Mouse (Mus musculus): ENCODE measurements at regions not wholly inside any gene's neighbourhood (a gene's known extent, or its start where the extent isn't known, plus 50 kb on each side); places are given as distances from the start of the nearest gene placed in this dataset.

GRCm38 (mm10) chr13:30085446-30085845, 50.8 kb upstream of the Mboat1 start:
- peak in 1 of 2 experiments; percentile 5 for DNase-seq (ENCODE audit: low spot score in 2 of 2)

- DNase-seq (ENCODE audit: low spot score in 2 of 2) = peak; percentile 75 to 90
Measured at GRCm38 (mm10) chr13:30085005-30085404, 51.3 kb upstream of the Mboat1 start.

GRCm38 (mm10) chr13:30084386-30084785, 51.9 kb upstream of the Mboat1 start:
- DNase-seq (ENCODE audit: low spot score in 2 of 2) = no peak

- DNase-seq (ENCODE audit: low spot score in 2 of 2) = no peak
Measured at GRCm38 (mm10) chr13:30083949-30084348, 52.3 kb upstream of the Mboat1 start.

- no peak for DNase-seq (ENCODE audit: low spot score in 2 of 2)
Measured at GRCm38 (mm10) chr13:30082761-30083160, 53.5 kb upstream of the Mboat1 start.

- no peak for DNase-seq (ENCODE audit: low spot score in 2 of 2)
Measured at GRCm38 (mm10) chr13:30080705-30081474, 55.4 kb upstream of the Mboat1 start.

- no peak for DNase-seq (ENCODE audit: low spot score in 2 of 2)
Measured at GRCm38 (mm10) chr13:30074517-30075064, 61.7 kb upstream of the Mboat1 start.

GRCm38 (mm10) chr13:30074069-30074468, 62.2 kb upstream of the Mboat1 start:
- no peak for DNase-seq (ENCODE audit: low spot score in 2 of 2)

- no peak for DNase-seq (ENCODE audit: low spot score in 2 of 2)
Measured at GRCm38 (mm10) chr13:30069397-30069796, 66.9 kb upstream of the Mboat1 start.

- DNase-seq (ENCODE audit: low spot score in 2 of 2) = no peak
Measured at GRCm38 (mm10) chr13:30067581-30068375, 68.5 kb upstream of the Mboat1 start.

GRCm38 (mm10) chr13:30065520-30065919, 70.8 kb upstream of the Mboat1 start:
- DNase-seq (ENCODE audit: low spot score in 2 of 2) = no peak

GRCm38 (mm10) chr13:30063741-30064140, 72.5 kb upstream of the Mboat1 start:
- no peak for DNase-seq (ENCODE audit: low spot score in 2 of 2)

GRCm38 (mm10) chr13:30062285-30062684, 74.0 kb upstream of the Mboat1 start:
- no peak for DNase-seq (ENCODE audit: low spot score in 2 of 2)

- DNase-seq (ENCODE audit: low spot score in 2 of 2) = no peak
Measured at GRCm38 (mm10) chr13:30055141-30055645, 69.3 kb upstream of the E2f3 start.

- DNase-seq (ENCODE audit: low spot score in 2 of 2) = peak in 1 of 2 experiments; percentile 40
Measured at GRCm38 (mm10) chr13:30051891-30052550, 66.2 kb upstream of the E2f3 start.

GRCm38 (mm10) chr13:30050745-30051508, 65.1 kb upstream of the E2f3 start:
- no peak for DNase-seq (ENCODE audit: low spot score in 2 of 2)

GRCm38 (mm10) chr13:30048260-30048859, 62.5 kb upstream of the E2f3 start:
- no peak for DNase-seq (ENCODE audit: low spot score in 2 of 2)

GRCm38 (mm10) chr13:30046504-30047169, 60.8 kb upstream of the E2f3 start:
- no peak for DNase-seq (ENCODE audit: low spot score in 2 of 2)

GRCm38 (mm10) chr13:30046061-30046460, 60.2 kb upstream of the E2f3 start:
- DNase-seq (ENCODE audit: low spot score in 2 of 2) = no peak

GRCm38 (mm10) chr13:30045225-30045624, 59.4 kb upstream of the E2f3 start:
- DNase-seq (ENCODE audit: low spot score in 2 of 2) = no peak
